Mouse (Mus musculus): ENCODE measurements around the gene Iqck.

The Iqck gene

GRCm38 (mm10) chr7:118991341-118991884 lies 135.9 kb downstream of the Iqck start:
- no peak for DNase-seq (ENCODE audit: low read depth)

DNA sequence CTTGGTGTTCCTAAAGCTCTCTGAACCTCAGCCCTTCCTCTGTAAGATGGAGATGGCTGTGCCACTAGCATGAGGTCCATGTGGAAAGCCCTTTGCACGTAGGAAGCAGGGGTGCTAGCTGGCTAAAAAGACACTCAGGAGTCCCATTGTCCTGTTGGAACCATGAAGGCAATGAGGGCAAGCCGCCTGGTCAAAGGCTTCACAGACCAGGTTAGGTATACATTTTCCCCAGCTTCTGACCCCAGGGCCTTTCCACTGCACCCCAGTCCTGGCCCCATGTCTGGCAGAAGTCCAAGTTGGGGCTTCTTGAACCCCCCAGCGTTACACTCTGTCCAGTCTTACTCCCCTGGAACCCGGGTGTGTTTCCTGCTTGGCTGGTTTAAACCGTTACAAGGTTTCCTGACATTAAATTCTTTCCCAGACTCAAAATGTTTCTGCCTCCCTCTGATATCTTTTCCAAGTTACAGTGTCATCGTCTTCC lies 136.6 kb downstream of the Iqck start:
- no peak for DNase-seq (ENCODE audit: low read depth)

DNA sequence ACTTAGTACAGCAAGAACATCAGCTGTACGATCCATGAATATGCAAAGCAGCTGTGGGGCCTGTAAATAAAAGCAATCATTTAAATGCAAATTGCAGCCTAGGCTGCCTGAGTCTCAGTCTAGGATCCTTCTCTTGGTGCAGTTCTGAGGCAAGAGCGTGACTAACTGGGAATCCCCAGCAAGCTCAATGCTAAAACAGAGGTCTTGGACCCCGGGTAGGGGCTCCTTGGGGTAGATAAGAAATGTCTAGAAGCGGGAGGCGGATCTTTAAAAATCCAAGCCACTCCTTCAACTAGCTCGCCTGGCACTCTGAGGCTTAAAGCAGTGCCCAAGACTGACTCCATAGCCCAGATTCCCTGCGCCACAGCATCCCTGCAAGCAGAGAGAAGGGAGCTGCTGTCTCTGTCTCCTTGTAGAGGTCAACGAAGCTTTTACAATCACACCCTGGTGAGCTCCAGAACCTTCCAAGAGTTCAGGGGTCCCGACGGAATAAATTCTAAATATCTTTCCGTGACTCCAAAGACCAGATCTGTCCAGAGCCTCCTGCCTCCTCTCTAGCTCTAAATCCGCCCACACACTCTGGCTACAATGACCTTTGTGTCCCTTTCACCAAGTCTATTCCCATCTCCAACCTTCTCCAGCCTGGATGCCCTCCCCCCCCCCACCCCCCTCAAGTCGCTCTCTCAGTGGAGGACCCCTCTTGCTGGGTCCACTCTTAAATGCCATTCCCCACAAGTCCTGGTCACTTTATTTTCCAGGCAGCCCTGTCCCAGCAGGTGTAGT lies 137.3 kb downstream of the Iqck start:
- no peak for DNase-seq (ENCODE audit: low read depth)

GRCm38 (mm10) chr7:118993597-118994230 lies 138.2 kb downstream of the Iqck start:
- no peak for DNase-seq (ENCODE audit: low read depth)

- no peak for DNase-seq (ENCODE audit: low read depth)
Observed at GRCm38 (mm10) chr7:118994231-118994842, 138.8 kb downstream of the Iqck start.

DNA sequence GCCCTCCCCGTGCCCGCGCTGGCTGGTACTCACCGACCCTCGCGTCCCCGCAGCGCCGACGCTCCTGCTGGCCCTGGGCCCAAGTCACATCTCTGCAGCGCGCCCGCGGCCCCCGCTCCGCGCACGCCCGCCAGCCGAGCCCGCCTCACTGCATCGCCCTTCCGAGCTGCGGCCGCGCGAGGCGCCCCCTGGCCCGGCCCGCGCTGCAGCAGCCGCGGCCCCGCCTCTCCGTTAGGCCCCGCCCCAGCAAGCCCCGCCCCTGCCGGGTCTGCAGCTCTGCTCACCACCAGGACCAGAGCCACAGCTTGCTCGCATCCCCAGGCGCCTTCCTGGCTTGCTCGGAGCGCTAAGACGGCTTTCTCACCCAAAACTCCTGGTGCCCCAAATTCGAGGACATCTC lies 139.5 kb downstream of the Iqck start, which contains the start of gene Gprc5b:
Gprc5b (minus strand) TSS at position 205 of the 400 bp plus-strand sequence.
- peak; percentile 47 for DNase-seq (ENCODE audit: low read depth)

GRCm38 (mm10) chr7:118995671-118996070 lies 140.1 kb downstream of the Iqck start:
- no peak for DNase-seq (ENCODE audit: low read depth)

- peak; percentile 74 for DNase-seq (ENCODE audit: low read depth)
Observed at GRCm38 (mm10) chr7:118996137-118996837, 140.7 kb downstream of the Iqck start.

DNA sequence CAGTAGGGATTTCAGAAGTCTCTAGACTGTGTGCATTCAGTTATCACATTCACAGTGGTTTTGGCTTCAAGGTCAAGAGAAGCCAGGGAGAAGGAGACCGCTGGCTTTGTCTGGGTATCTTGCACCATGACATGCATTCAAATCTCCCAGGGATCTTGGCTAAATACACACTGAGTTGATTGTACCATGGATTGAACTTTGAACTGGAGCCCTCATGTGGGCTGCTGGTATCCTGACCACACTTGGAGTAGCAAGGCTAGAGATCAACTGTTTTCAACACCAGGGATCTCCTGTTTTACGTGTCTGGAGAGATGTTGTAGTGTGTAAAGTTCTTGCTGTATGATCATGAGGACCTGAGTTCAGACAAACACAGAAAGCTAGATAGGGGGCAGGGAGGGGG lies 144.3 kb downstream of the Iqck start:
- DNase-seq (ENCODE audit: low read depth), result no peak

DNA sequence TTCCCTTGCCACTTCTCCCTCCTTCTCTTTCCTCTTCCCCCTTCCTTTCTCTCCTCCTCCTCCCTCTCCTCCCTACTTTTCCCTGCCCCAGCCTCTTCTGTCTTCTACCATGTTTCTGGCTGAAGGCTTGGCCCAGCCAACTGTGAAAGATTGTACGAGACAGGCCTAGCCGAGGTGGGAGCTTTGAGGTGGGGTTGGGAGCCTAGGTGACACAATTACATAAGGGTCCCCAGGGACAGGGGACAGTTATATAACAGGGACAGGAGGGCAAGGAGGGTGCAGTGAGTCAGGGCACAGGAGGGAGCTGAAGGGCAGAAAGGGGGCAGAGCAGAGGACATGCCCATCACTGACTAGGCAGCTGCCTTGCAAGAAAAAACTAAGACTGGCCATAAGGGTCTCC lies 146.4 kb downstream of the Iqck start:
- no peak for DNase-seq (ENCODE audit: low read depth)

DNA sequence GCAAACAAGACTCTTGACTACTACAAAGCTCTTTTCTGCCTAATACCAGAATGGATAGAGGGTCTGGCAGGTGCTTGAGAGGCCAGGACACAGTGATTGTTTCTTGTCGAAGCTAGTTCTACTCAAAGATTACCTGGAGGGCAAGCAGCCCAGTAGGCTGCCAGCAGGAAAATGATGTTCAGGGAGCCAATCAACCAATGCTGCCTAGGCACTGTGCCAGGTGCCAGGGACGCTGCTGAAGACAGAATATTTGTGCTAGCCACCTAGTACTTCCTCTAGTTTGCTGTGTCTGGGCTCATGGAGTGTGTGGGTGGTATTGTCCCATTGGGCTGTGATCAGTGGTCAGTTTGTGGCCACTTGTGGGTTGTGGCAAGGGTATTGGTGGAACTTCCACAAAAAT lies 146.9 kb downstream of the Iqck start:
- no peak for DNase-seq (ENCODE audit: low read depth)

- DNase-seq (ENCODE audit: low read depth), result no peak
Observed at GRCm38 (mm10) chr7:119010854-119011529, 155.4 kb downstream of the Iqck start.

GRCm38 (mm10) chr7:119015736-119016135 lies 160.2 kb downstream of the Iqck start:
- no peak for DNase-seq (ENCODE audit: low read depth)

- peak; percentile 63 for DNase-seq (ENCODE audit: low read depth)
Observed at GRCm38 (mm10) chr7:119019537-119019936, 164.0 kb downstream of the Iqck start.

All from fibroblast of lung, adult 2 months (primary cell).